8 mouse cellular contexts compared by ENCODE assay signal in the genomic region with DNA sequence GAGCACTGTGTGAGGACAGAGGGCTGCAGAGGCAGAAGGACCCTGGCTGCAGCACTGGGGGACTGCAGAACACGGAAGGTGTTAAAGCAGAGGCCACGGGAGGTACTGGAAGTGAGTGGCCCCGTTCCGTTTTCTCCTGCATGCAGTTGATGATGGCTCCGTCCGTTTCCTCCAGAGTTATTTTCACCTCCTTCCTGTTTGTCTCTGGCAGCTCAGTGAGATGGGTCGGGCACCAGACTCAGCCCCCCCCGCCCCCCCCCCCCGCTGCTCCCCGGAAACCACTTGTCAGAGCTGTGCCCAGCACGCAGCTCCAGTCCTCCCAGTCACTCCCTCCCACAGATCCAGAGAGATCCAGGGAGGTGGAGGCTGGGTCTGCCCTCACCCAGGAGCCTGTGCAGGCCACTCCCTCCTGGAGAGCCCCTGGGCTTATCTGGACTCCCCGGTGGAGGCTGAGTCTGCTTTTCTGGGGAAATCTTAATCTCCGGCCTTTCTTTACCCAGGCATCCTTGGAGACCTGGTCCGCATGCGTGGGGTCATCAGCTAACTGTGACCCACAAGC. TPM values are rescaled to one million over a fixed set of nuclear protein-coding genes. Genes with fewer than 3 reads are reported as not detected.
DNase-seq lines count a peak whose midpoint lies in the region; ATAC-seq and TF ChIP-seq lines count a peak whose summit lies in the region.

No protein-coding gene starts in this region.

- no peak overlapping the region for H3K4me2 ChIP-seq in midbrain, embryonic 13.5 days (replicated peaks)
- H3K4me2 ChIP-seq in limb, embryonic 12.5 days, result peak overlapping the region; percentile 55
- H3K4me2 ChIP-seq in myocyte (ENCODE audit: low read depth), result peak overlapping the region; percentile 82
- H3K4me2 ChIP-seq in forebrain, embryonic 16.5 days (ENCODE audit: low read length), result no peak overlapping the region

- H3K9me3 ChIP-seq in midbrain, embryonic 10.5 days (replicated peaks), result no peaks in the 10 kb centered on the region
- no peaks in the 10 kb centered on the region for H3K9me3 ChIP-seq in midbrain, embryonic 13.5 days
- H3K9me3 ChIP-seq in limb, embryonic 12.5 days, result no peaks in the 10 kb centered on the region
- no peaks in the 10 kb centered on the region for H3K9me3 ChIP-seq in forebrain, embryonic 16.5 days (ENCODE audit: control insufficient read depth, low read length)

- TF ChIP-seq POLR2A in myocyte (IDR thresholded peaks at IDR 0.05; ENCODE audit: insufficient read length, low read depth), result no peak

- 6% methylated on average over 14 of the region's 15 CpGs for WGBS in midbrain, embryonic 10.5 days
- WGBS in midbrain, embryonic 13.5 days, result 7% methylated on average over 15 of the region's 15 CpGs
- 5% methylated on average over 14 of the region's 15 CpGs for WGBS in limb, embryonic 12.5 days
- WGBS in forebrain, embryonic 16.5 days, result 9% methylated on average over 15 of the region's 15 CpGs

- peak overlapping the region; percentile 49 for H3K4me3 ChIP-seq in midbrain, embryonic 10.5 days
- no peak overlapping the region for H3K4me3 ChIP-seq in midbrain, embryonic 13.5 days (replicated peaks)
- 0 out of 2 replicates have a peak overlapping the region, but pooled peaks have one; percentile 36 for H3K4me3 ChIP-seq in limb, embryonic 12.5 days (replicated peaks)
- no peak overlapping the region for H3K4me3 ChIP-seq in myocyte
- H3K4me3 ChIP-seq in forebrain, embryonic 16.5 days (replicated peaks; ENCODE audit: low read length), result no peak overlapping the region

- no peak for ATAC-seq in midbrain, embryonic 13.5 days
- peak; percentile 27 for ATAC-seq in erythroblast, adult 5-6 weeks (replicated peaks; ENCODE audit: low FRiP score, poor library complexity, severe bottlenecking)
- no peak for ATAC-seq in limb, embryonic 12.5 days (ENCODE audit: insufficient number of reproducible peaks, insufficient read depth, low FRiP score, low TSS enrichment, low read depth)
- no peak for ATAC-seq in forebrain, embryonic 16.5 days

- peaks cover 35% of the 10 kb centered on the region for H3K4me1 ChIP-seq in midbrain, embryonic 10.5 days
- peaks cover 8% of the 10 kb centered on the region for H3K4me1 ChIP-seq in midbrain, embryonic 13.5 days (replicated peaks)
- peaks cover 21% of the 10 kb centered on the region for H3K4me1 ChIP-seq in limb, embryonic 12.5 days (replicated peaks)
- no peaks in the 10 kb centered on the region for H3K4me1 ChIP-seq in forebrain, embryonic 16.5 days (replicated peaks; ENCODE audit: control insufficient read depth, insufficient read depth, low read length)

- no peak overlapping the region for H3K9ac ChIP-seq in midbrain, embryonic 13.5 days (replicated peaks)
- peak overlapping the region; percentile 35 for H3K9ac ChIP-seq in limb, embryonic 12.5 days (replicated peaks)
- H3K9ac ChIP-seq in forebrain, embryonic 16.5 days (replicated peaks; ENCODE audit: low read depth, low read length), result no peak overlapping the region

- peak overlapping the region; percentile 85 for H3K27ac ChIP-seq in midbrain, embryonic 10.5 days (replicated peaks)
- no peak overlapping the region for H3K27ac ChIP-seq in midbrain, embryonic 13.5 days
- 0 out of 2 replicates have a peak overlapping the region, but pooled peaks have one; percentile 23 for H3K27ac ChIP-seq in limb, embryonic 12.5 days
- H3K27ac ChIP-seq in forebrain, embryonic 16.5 days (ENCODE audit: low read length), result no peak overlapping the region

- H3K79me2 ChIP-seq in myocyte (ENCODE audit: control insufficient read depth, insufficient read depth), result no peaks in the 10 kb centered on the region

- no peak overlapping the region for H3ac ChIP-seq in myocyte (ENCODE audit: control insufficient read depth, insufficient read length)

- DNase-seq in midbrain, embryonic 10.5 days (ENCODE audit: low spot score), result peak; percentile 40
- no peak for DNase-seq in gastrocnemius, postnatal 10 days
- no peak for DNase-seq in layer of hippocampus, adult 9-10 months (ENCODE audit: low spot score)

- peaks cover 71% of the 10 kb centered on the region for H3K27me3 ChIP-seq in midbrain, embryonic 10.5 days (ENCODE audit: low read depth, poor library complexity, severe bottlenecking)
- peaks cover 65% of the 10 kb centered on the region for H3K27me3 ChIP-seq in midbrain, embryonic 13.5 days
- peaks cover 45% of the 10 kb centered on the region for H3K27me3 ChIP-seq in limb, embryonic 12.5 days
- no peaks in the 10 kb centered on the region for H3K27me3 ChIP-seq in myocyte (ENCODE audit: control insufficient read depth, insufficient read depth, insufficient read length)
- H3K27me3 ChIP-seq in forebrain, embryonic 16.5 days (replicated peaks; ENCODE audit: control insufficient read depth, insufficient read depth, low read length), result peaks cover 44% of the 10 kb centered on the region

- H3K36me3 ChIP-seq in midbrain, embryonic 10.5 days, result peaks cover 7% of the 10 kb centered on the region
- no peaks in the 10 kb centered on the region for H3K36me3 ChIP-seq in midbrain, embryonic 13.5 days
- peaks cover 13% of the 10 kb centered on the region; the same call in 1 of the 2 replicates for H3K36me3 ChIP-seq in limb, embryonic 12.5 days
- no peaks in the 10 kb centered on the region for H3K36me3 ChIP-seq in myocyte (ENCODE audit: control insufficient read depth, insufficient read depth)
- no peaks in the 10 kb centered on the region for H3K36me3 ChIP-seq in forebrain, embryonic 16.5 days (ENCODE audit: control insufficient read depth, insufficient read depth)

TF ChIP-seq in myocyte, 11 proteins besides CTCF, POLR2A, EP300 and RAD21 (continues in another document):
- TF ChIP-seq REST (IDR thresholded peaks at IDR 0.05; ENCODE audit: insufficient read depth, insufficient read length), result no peak
- TF ChIP-seq TCF12 (IDR thresholded peaks at IDR 0.05; ENCODE audit: insufficient read depth, poor library complexity, severe bottlenecking), result no peak
- TF ChIP-seq USF1 (IDR thresholded peaks at IDR 0.05; ENCODE audit: low read depth), result no peak
- TF ChIP-seq MYOG (IDR thresholded peaks at IDR 0.05; ENCODE audit: control insufficient read depth in 1 of 3, insufficient read depth in 1 of 3, insufficient read length in 2 of 3, low read depth in 2 of 3), result no peak

RNA-seq across cellular contexts. Expression of a gene that starts 2.4 kb away (rescaled TPM):
- polyA plus RNA-seq in midbrain, embryonic 10.5 days (2016; fragmentation: Nextera tagmentation; extraction: Ambion mirVana), result 7.9 and 8.0 TPM in 2 replicates
- 1.5 and 1.6 TPM in 2 replicates for polyA plus RNA-seq in midbrain, embryonic 13.5 days (2015; fragmentation: Nextera tagmentation; extraction: Ambion mirVana)
- 23.1 and 31.6 TPM in 2 replicates for total RNA-seq in erythroblast, adult 5-6 weeks (2015; ENCODE audit: low replicate concordance)
- total RNA-seq in erythroblast, adult 5-6 weeks (2017; ENCODE audit: low replicate concordance), result 28.6 and 35.8 TPM in 2 replicates
- 12.5 and 12.6 TPM in 2 replicates for polyA plus RNA-seq in limb, embryonic 12.5 days (2016; fragmentation: Nextera tagmentation; extraction: Ambion mirVana)
- 0.53 TPM for polyA plus RNA-seq in myocyte (2012; fragmentation: generic; extraction: Trizol)
- 1 to 10 TPM; 2.0 to 3.5 TPM for total RNA-seq in gastrocnemius, postnatal 10 days (2021)
- 1.2 and 1.8 TPM in 2 replicates for polyA plus RNA-seq in forebrain, embryonic 16.5 days (2015; fragmentation: Nextera tagmentation; extraction: Ambion mirVana)

RNA-seq across cellular contexts. Expression of a gene that starts 20.8 kb away (rescaled TPM):
- polyA plus RNA-seq in midbrain, embryonic 10.5 days (2016; fragmentation: Nextera tagmentation; extraction: Ambion mirVana), result 233 and 276 TPM in 2 replicates
- 159 and 174 TPM in 2 replicates for polyA plus RNA-seq in midbrain, embryonic 13.5 days (2015; fragmentation: Nextera tagmentation; extraction: Ambion mirVana)
- 23.6 and 33.4 TPM in 2 replicates for total RNA-seq in erythroblast, adult 5-6 weeks (2015; ENCODE audit: low replicate concordance)
- 4.5 and 9.9 TPM in 2 replicates for total RNA-seq in erythroblast, adult 5-6 weeks (2017; ENCODE audit: low replicate concordance)
- polyA plus RNA-seq in limb, embryonic 12.5 days (2016; fragmentation: Nextera tagmentation; extraction: Ambion mirVana), result 241 and 251 TPM in 2 replicates
- polyA plus RNA-seq in myocyte (2012; fragmentation: generic; extraction: Trizol), result 209 TPM
- total RNA-seq in gastrocnemius, postnatal 10 days (2021), result 10 to 100 TPM; 62.1 to 62.7 TPM
- 173 and 178 TPM in 2 replicates for polyA plus RNA-seq in forebrain, embryonic 16.5 days (2015; fragmentation: Nextera tagmentation; extraction: Ambion mirVana)

RNA-seq across cellular contexts. Expression of a gene that starts 22.5 kb away (rescaled TPM):
- 3.2 and 4.8 TPM in 2 replicates for polyA plus RNA-seq in midbrain, embryonic 10.5 days (2016; fragmentation: Nextera tagmentation; extraction: Ambion mirVana)
- 5.4 and 5.8 TPM in 2 replicates for polyA plus RNA-seq in midbrain, embryonic 13.5 days (2015; fragmentation: Nextera tagmentation; extraction: Ambion mirVana)
- total RNA-seq in erythroblast, adult 5-6 weeks (2015; ENCODE audit: low replicate concordance), result 14.4 and 18.2 TPM in 2 replicates
- 19.4 and 27.7 TPM in 2 replicates for total RNA-seq in erythroblast, adult 5-6 weeks (2017; ENCODE audit: low replicate concordance)
- polyA plus RNA-seq in limb, embryonic 12.5 days (2016; fragmentation: Nextera tagmentation; extraction: Ambion mirVana), result 2.1 and 2.3 TPM in 2 replicates
- 15.6 TPM for polyA plus RNA-seq in myocyte (2012; fragmentation: generic; extraction: Trizol)
- total RNA-seq in gastrocnemius, postnatal 10 days (2021), result 1 to 10 TPM; 3.2 to 4.2 TPM
- polyA plus RNA-seq in forebrain, embryonic 16.5 days (2015; fragmentation: Nextera tagmentation; extraction: Ambion mirVana), result 3.9 and 4.7 TPM in 2 replicates

RNA-seq across cellular contexts. Expression of a gene that starts 28.1 kb away (rescaled TPM):
- polyA plus RNA-seq in midbrain, embryonic 10.5 days (2016; fragmentation: Nextera tagmentation; extraction: Ambion mirVana), result 702 and 747 TPM in 2 replicates
- polyA plus RNA-seq in midbrain, embryonic 13.5 days (2015; fragmentation: Nextera tagmentation; extraction: Ambion mirVana), result 498 and 532 TPM in 2 replicates
- total RNA-seq in erythroblast, adult 5-6 weeks (2015; ENCODE audit: low replicate concordance), result 108 and 169 TPM in 2 replicates
- 96.3 and 123 TPM in 2 replicates for total RNA-seq in erythroblast, adult 5-6 weeks (2017; ENCODE audit: low replicate concordance)
- 463 and 494 TPM in 2 replicates for polyA plus RNA-seq in limb, embryonic 12.5 days (2016; fragmentation: Nextera tagmentation; extraction: Ambion mirVana)
- polyA plus RNA-seq in myocyte (2012; fragmentation: generic; extraction: Trizol), result 1,278 TPM
- 100 to 1,000 TPM; 380 to 398 TPM for total RNA-seq in gastrocnemius, postnatal 10 days (2021)
- 443 and 475 TPM in 2 replicates for polyA plus RNA-seq in forebrain, embryonic 16.5 days (2015; fragmentation: Nextera tagmentation; extraction: Ambion mirVana)

RNA-seq across cellular contexts. Expression of a gene that starts 30.4 kb away (rescaled TPM):
- polyA plus RNA-seq in midbrain, embryonic 10.5 days (2016; fragmentation: Nextera tagmentation; extraction: Ambion mirVana), result 198 and 199 TPM in 2 replicates
- polyA plus RNA-seq in midbrain, embryonic 13.5 days (2015; fragmentation: Nextera tagmentation; extraction: Ambion mirVana), result 29.5 and 37.1 TPM in 2 replicates
- 33.8 and 46.6 TPM in 2 replicates for total RNA-seq in erythroblast, adult 5-6 weeks (2015; ENCODE audit: low replicate concordance)
- total RNA-seq in erythroblast, adult 5-6 weeks (2017; ENCODE audit: low replicate concordance), result 30.0 and 73.0 TPM in 2 replicates
- 216 and 240 TPM in 2 replicates for polyA plus RNA-seq in limb, embryonic 12.5 days (2016; fragmentation: Nextera tagmentation; extraction: Ambion mirVana)
- 109 TPM for polyA plus RNA-seq in myocyte (2012; fragmentation: generic; extraction: Trizol)
- total RNA-seq in gastrocnemius, postnatal 10 days (2021), result 10 to 100 TPM; 26.1 to 38.6 TPM
- 30.5 and 31.3 TPM in 2 replicates for polyA plus RNA-seq in forebrain, embryonic 16.5 days (2015; fragmentation: Nextera tagmentation; extraction: Ambion mirVana)

Comparison
In these comparisons a context has a peak if more than half of its experiments do, and no peak if none do; other contexts are left out.
1. H3K27ac ChIP-seq: peak in midbrain, embryonic 10.5 days (single experiment) and limb, embryonic 12.5 days (single experiment); none in midbrain, embryonic 13.5 days (single experiment) and forebrain, embryonic 16.5 days (single experiment).
2. H3K4me3 ChIP-seq: peak in midbrain, embryonic 10.5 days (single experiment) and limb, embryonic 12.5 days (single experiment); none in midbrain, embryonic 13.5 days (single experiment), myocyte (single experiment) and forebrain, embryonic 16.5 days (single experiment).
3. H3K4me2 ChIP-seq: peak in limb, embryonic 12.5 days (single experiment) and myocyte (single experiment); none in midbrain, embryonic 13.5 days (single experiment) and forebrain, embryonic 16.5 days (single experiment).